Mouse (Mus musculus) CH12.LX (cell line): Measurements from ENCODE around the gene Tmco5.

Source experiments
- NRF1 ChIP-seq: IDR thresholded peaks from 2 replicates; pipeline ENCODE4 v1.6.1; 2014; ENCODE audit warnings: low read depth, mild to moderate bottlenecking, inconsistent platforms, low read length, improper control_type of control experiment, moderate library complexity
- POLR2AphosphoS2 ChIP-seq: IDR thresholded peaks from 2 replicates; pipeline ENCODE4 v1.6.1; 2011; ENCODE audit warnings: low read depth, low read length, improper control_type of control experiment

- TF ChIP-seq POLR2AphosphoS2 (no peak), NRF1 (no peak)
These were observed 19.8 kb upstream of the Tmco5 start for GRCm38 (mm10) chr2:116858703-116859102.
